ENCODE assay signal across 12 mouse cellular contexts in genomic region chr2:24460808-24461127, GRCm38 (mm10). TPM values are rescaled to one million over a fixed set of nuclear protein-coding genes. Genes with fewer than 3 reads are reported as not detected.
DNase-seq lines count a peak whose midpoint lies in the region; ATAC-seq lines count a peak whose summit lies in the region.
"Had no signal": no experiment of that assay in that cellular context is flagged by ENCODE, and none has a peak within 500 bp of the region (broad histone marks: within the 10 kb centered on the region; RNA-seq: fewer than 3 reads in every experiment).

No protein-coding gene starts in this region.

- peaks cover 47% of the 10 kb centered on the region for H3K4me1 ChIP-seq in kidney, embryonic 16.5 days (ENCODE audit: insufficient read depth, low read length)
- H3K4me1 ChIP-seq in heart, embryonic 10.5 days, result no peaks in the 10 kb centered on the region
- H3K4me1 ChIP-seq: embryonic facial prominence, embryonic 15.5 days had no signal

- peak; percentile 79 for ATAC-seq in common myeloid progenitor, adult 5-6 weeks (replicated peaks; ENCODE audit: low read depth, poor library complexity, severe bottlenecking)
- ATAC-seq in kidney, embryonic 16.5 days (ENCODE audit: low FRiP score, low TSS enrichment), result peak; percentile 91
- ATAC-seq in megakaryocyte-erythroid progenitor cell, adult 5-6 weeks (replicated peaks; ENCODE audit: low FRiP score, low TSS enrichment, poor library complexity, severe bottlenecking), result 0 out of 2 replicates have a peak, but pooled peaks have one; percentile 55

- no peak overlapping the region for H3K9ac ChIP-seq in kidney, embryonic 16.5 days (replicated peaks; ENCODE audit: low read length)
- H3K9ac ChIP-seq: embryonic facial prominence, embryonic 15.5 days; neural tube, embryonic 13.5 days had no signal

- no peaks in the 10 kb centered on the region for H3K27me3 ChIP-seq in kidney, embryonic 16.5 days (ENCODE audit: insufficient read depth, low read length)
- peaks cover 13% of the 10 kb centered on the region; the same call in 1 of the 2 replicates for H3K27me3 ChIP-seq in heart, embryonic 10.5 days (ENCODE audit: insufficient read depth, poor library complexity, severe bottlenecking)

- no peak overlapping the region for H3K4me2 ChIP-seq in kidney, embryonic 16.5 days (replicated peaks; ENCODE audit: low read depth, low read length)
- H3K4me2 ChIP-seq: embryonic facial prominence, embryonic 15.5 days; neural tube, embryonic 13.5 days had no signal

- WGBS in kidney, embryonic 16.5 days, result 58% methylated on average over 2 of the region's 2 CpGs
- 13% methylated on average over 2 of the region's 2 CpGs for WGBS in heart, embryonic 10.5 days

- no peaks in the 10 kb centered on the region for H3K9me3 ChIP-seq in kidney, embryonic 16.5 days (ENCODE audit: low read length)
- no peaks in the 10 kb centered on the region for H3K9me3 ChIP-seq in heart, embryonic 10.5 days
- H3K9me3 ChIP-seq: embryonic facial prominence, embryonic 15.5 days; neural tube, embryonic 13.5 days had no signal

- DNase-seq in kidney, adult 11 months, result peak; percentile 70
- no peak for DNase-seq in kidney, adult 18-20 months
- no peak for DNase-seq in heart, embryonic 10.5 days (ENCODE audit: low spot score)
- DNase-seq in thymus, postnatal 10 days (ENCODE audit: low spot score in 2 of 2), result no peak
- no peak for DNase-seq in ovary, adult 18-20 months (ENCODE audit: low spot score)
- DNase-seq: gastrocnemius, postnatal 36 days; lung, postnatal 14 days had no signal

- no peaks in the 10 kb centered on the region for H3K36me3 ChIP-seq in kidney, embryonic 16.5 days (ENCODE audit: insufficient read depth, low read length)
- H3K36me3 ChIP-seq in heart, embryonic 10.5 days, result no peaks in the 10 kb centered on the region
- H3K36me3 ChIP-seq: embryonic facial prominence, embryonic 15.5 days; neural tube, embryonic 13.5 days had no signal

- no peak overlapping the region for H3K4me3 ChIP-seq in kidney, embryonic 16.5 days (ENCODE audit: low read length)
- H3K4me3 ChIP-seq in heart, embryonic 10.5 days, result no peak overlapping the region
- H3K4me3 ChIP-seq: embryonic facial prominence, embryonic 15.5 days; neural tube, embryonic 13.5 days had no signal

- peak overlapping the region; percentile 65 for H3K27ac ChIP-seq in kidney, embryonic 16.5 days (ENCODE audit: low read length)
- no peak overlapping the region for H3K27ac ChIP-seq in heart, embryonic 10.5 days
- H3K27ac ChIP-seq: embryonic facial prominence, embryonic 15.5 days; neural tube, embryonic 13.5 days had no signal

RNA-seq across cellular contexts. Expression of gene Pax8, which starts 14.6 kb away (rescaled TPM):
- total RNA-seq in common myeloid progenitor, adult 5-6 weeks (2017), result not detected in 2 replicates
- 134 and 160 TPM in 2 replicates for polyA plus RNA-seq in kidney, embryonic 16.5 days (2015; fragmentation: Nextera tagmentation; extraction: Ambion mirVana)
- total RNA-seq in megakaryocyte-erythroid progenitor cell, adult 5-6 weeks (2014; fragmentation: Nextera tagmentation), result not detected in 2 replicates
- not detected in 2 replicates for total RNA-seq in megakaryocyte-erythroid progenitor cell, adult 5-6 weeks (2017)
- 0.52 and 1.6 TPM in 2 replicates for polyA plus RNA-seq in heart, embryonic 10.5 days (2016; fragmentation: Nextera tagmentation; extraction: Ambion mirVana)
- total RNA-seq: gastrocnemius, postnatal 36 days had no signal
